8 mouse cellular contexts compared by ENCODE assay signal in genomic region chr1:154726361-154727161, GRCm38 (mm10).
DNase-seq lines count a peak whose midpoint lies in the region; ATAC-seq lines count a peak whose summit lies in the region.

No protein-coding gene starts in this region.

- H3K4me1 ChIP-seq in heart, embryonic 13.5 days, result peaks cover 15% of the 10 kb centered on the region
- peaks cover 2% of the 10 kb centered on the region; the same call in 1 of the 2 replicates for H3K4me1 ChIP-seq in hindbrain, embryonic 11.5 days (replicated peaks; ENCODE audit: control insufficient read depth, insufficient read depth, low read length)

- no peak for DNase-seq in heart, adult 9 months (ENCODE audit: low spot score in 2 of 2)
- DNase-seq in ZHBTc4 (ENCODE audit: low read depth, low spot score) (peak; percentile 63), liver (peak; percentile 14)
- DNase-seq in embryo, embryonic 10.5 days (ENCODE audit: low spot score), result peak; percentile 68
- DNase-seq in hindbrain, embryonic 11.5 days (ENCODE audit: low spot score), result peak; percentile 80
- peak; percentile 71 for DNase-seq in retina, embryonic 14.5 days (ENCODE audit: low spot score)
- DNase-seq in spleen, postnatal 36 days (ENCODE audit: low spot score in 2 of 2), result no peak

- WGBS in heart, embryonic 13.5 days, result 1% methylated on average over 45 of the region's 45 CpGs
- WGBS in hindbrain, embryonic 11.5 days, result 1% methylated on average over 29 of the region's 45 CpGs

- H3K27ac ChIP-seq in heart, embryonic 13.5 days (replicated peaks), result no peak overlapping the region
- no peak overlapping the region for H3K27ac ChIP-seq in hindbrain, embryonic 11.5 days (ENCODE audit: low read depth, low read length)

- H3K27me3 ChIP-seq in heart, embryonic 13.5 days (replicated peaks), result peaks cover 93% of the 10 kb centered on the region
- H3K27me3 ChIP-seq in hindbrain, embryonic 11.5 days (ENCODE audit: control insufficient read depth, insufficient read depth, low read length), result peaks cover 40% of the 10 kb centered on the region

- no peaks in the 10 kb centered on the region for H3K36me3 ChIP-seq in heart, embryonic 13.5 days
- no peaks in the 10 kb centered on the region for H3K36me3 ChIP-seq in hindbrain, embryonic 11.5 days (ENCODE audit: control insufficient read depth, insufficient read depth, low read length)

- H3K4me2 ChIP-seq in heart, embryonic 13.5 days, result peak overlapping the region; percentile 74
- peak overlapping the region; percentile 53 for H3K4me2 ChIP-seq in hindbrain, embryonic 11.5 days (replicated peaks; ENCODE audit: low read depth, low read length)

- peak overlapping the region; percentile 50 for H3K4me3 ChIP-seq in heart, embryonic 13.5 days
- H3K4me3 ChIP-seq in hindbrain, embryonic 11.5 days (ENCODE audit: low read depth, low read length), result peak overlapping the region; percentile 37

- H3K9ac ChIP-seq in heart, embryonic 13.5 days, result 0 out of 2 replicates have a peak overlapping the region, but pooled peaks have one; percentile 19
- peak overlapping the region; percentile 21; the same call in 1 of the 2 replicates for H3K9ac ChIP-seq in hindbrain, embryonic 11.5 days (ENCODE audit: low read depth, low read length)

- no peak for ATAC-seq in heart, embryonic 13.5 days (ENCODE audit: extremely low read depth, insufficient number of reproducible peaks, low FRiP score, low TSS enrichment)
- ATAC-seq in hindbrain, embryonic 11.5 days (ENCODE audit: low FRiP score), result peak; percentile 55; the same call in 1 of the 2 replicates

- H3K9me3 ChIP-seq in heart, embryonic 13.5 days, result no peaks in the 10 kb centered on the region
- H3K9me3 ChIP-seq in hindbrain, embryonic 11.5 days (ENCODE audit: control insufficient read depth, low read length), result no peaks in the 10 kb centered on the region

Comparison
In these comparisons a context has a peak if more than half of its experiments do, and no peak if none do; other contexts are left out.
1. DNase-seq: peak in ZHBTc4 (single experiment), embryo, embryonic 10.5 days (single experiment), hindbrain, embryonic 11.5 days (single experiment), liver (single experiment) and retina, embryonic 14.5 days (single experiment); none in heart, adult 9 months (0 of 2) and spleen, postnatal 36 days (0 of 2).